Mouse (Mus musculus): ENCODE measurements around the gene Pqlc2. TPM values are rescaled to one million over a fixed set of nuclear protein-coding genes. Genes with fewer than 3 reads are reported as not detected.
A peak's percentile ranks its signal among the peaks of the same experiment; 100 is the strongest.

Gene Pqlc2
- polyA plus RNA-seq, 1 experiment from 2014 or later = 14.4 TPM

DNA sequence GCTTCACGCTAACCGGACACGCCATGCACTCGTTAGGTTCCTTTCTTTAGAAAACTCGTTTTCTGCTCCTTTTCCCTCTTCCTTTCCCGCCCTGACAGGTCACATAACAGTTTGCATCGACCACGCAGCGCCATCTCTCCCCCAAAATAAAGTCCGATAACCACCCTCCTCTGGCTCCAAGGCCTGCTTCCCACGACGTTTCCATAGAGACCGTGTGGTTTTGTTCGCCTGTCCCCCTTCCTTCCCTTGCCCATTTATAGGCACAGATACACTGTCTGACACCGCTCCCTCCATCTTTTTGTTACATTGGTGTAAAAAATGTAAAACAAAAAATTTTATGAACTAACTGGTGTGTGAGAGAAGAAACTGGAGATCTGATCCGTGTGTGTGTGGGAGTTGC is 19.4 kb downstream of the Pqlc2 start:
- Histone ChIP-seq H3K4me2 (ENCODE audit: low read depth, low read length) (no peak overlapping the region), H3K27ac (ENCODE audit: low read length) (no peak overlapping the region), H3K4me1 (ENCODE audit: control insufficient read depth, low read depth, low read length) (no peaks in the 10 kb centered on the region), H3K9me3 (replicated peaks; ENCODE audit: control insufficient read depth, low read length) (no peaks in the 10 kb centered on the region), H3K4me3 (ENCODE audit: low read depth, low read length) (no peak overlapping the region), H3K27me3 (ENCODE audit: control insufficient read depth, insufficient read depth, low read depth, low read length) (no peaks in the 10 kb centered on the region), H3K9ac (ENCODE audit: low read depth, low read length) (no peak overlapping the region), H3K36me3 (ENCODE audit: control insufficient read depth, insufficient read depth) (no peaks in the 10 kb centered on the region; the same call in none of the 2 replicates)
- WGBS (ENCODE audit: insufficient replicate concordance) = 73% methylated on average over 16 of the region's 16 CpGs
- no peak for ATAC-seq (ENCODE audit: low read depth)

DNA sequence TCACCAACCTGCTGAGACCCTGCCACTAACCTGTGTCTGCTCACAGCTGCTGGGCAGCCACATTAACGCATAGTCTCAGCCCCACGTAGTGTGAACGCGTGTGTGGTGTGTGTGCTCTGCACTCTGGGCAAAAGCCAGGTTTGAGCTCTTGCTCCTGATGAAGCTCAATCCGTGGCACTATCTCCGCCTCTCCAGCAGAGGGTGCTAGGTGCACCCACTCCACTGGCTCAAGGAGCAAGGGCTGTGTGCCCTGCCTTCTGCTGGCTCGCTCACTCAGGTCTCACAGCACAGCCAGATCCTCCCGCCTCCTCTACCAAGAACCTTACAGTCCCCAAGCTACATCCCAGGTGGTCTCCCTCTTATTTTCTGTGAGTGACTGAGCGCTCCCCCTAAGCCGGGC is 21.5 kb downstream of the Pqlc2 start:
- WGBS (ENCODE audit: insufficient replicate concordance) = 63% methylated on average over 10 of the region's 10 CpGs
- H3K36me3 ChIP-seq (ENCODE audit: control insufficient read depth, insufficient read depth) = no peaks in the 10 kb centered on the region; the same call in none of the 2 replicates

DNA sequence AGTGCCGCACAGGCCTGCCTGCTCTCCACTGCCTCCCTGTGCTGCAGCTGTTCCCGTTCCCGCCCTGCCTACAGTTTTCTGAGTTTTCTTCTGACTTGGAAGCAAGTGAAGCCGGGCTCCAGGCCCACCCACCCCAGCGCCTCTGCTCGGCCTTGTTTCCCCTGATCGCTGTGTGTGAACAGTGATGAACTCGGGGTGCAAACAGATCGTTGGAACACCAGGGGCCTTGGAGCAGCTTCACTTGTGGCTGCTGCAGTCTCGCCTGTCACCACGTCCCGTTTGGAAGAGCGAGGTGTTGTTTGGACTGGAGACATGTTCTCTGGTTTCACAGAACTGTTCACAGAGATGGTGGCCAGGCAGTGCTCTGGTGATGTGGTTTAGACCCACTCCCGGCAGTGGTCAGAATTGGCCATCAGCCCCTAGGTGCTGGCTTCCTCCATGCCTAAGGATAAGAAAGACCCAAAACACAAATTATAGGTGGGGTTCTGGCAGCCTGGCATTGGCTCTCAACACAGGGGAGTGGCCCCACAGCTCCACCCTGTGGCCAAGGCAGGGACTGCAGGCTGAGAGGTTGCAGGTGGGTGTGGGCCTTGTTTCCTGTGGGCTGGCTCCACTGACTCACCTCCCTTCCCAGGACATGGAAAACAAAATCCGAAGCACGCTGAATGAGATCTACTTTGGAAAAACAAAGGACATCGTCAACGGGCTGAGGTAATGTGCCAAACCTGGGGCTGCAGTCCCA is 23.2 kb downstream of the Pqlc2 start:
- Histone ChIP-seq H3K4me3 (ENCODE audit: low read depth, low read length) (no peak overlapping the region), H3K27me3 (ENCODE audit: control insufficient read depth, insufficient read depth, low read depth, low read length) (no peaks in the 10 kb centered on the region), H3K9ac (ENCODE audit: low read depth, low read length) (no peak overlapping the region), H3K27ac (ENCODE audit: low read length) (no peak overlapping the region), H3K9me3 (replicated peaks; ENCODE audit: control insufficient read depth, low read length) (no peaks in the 10 kb centered on the region), H3K4me2 (ENCODE audit: low read depth, low read length) (no peak overlapping the region), H3K36me3 (ENCODE audit: control insufficient read depth, insufficient read depth) (peaks cover 5% of the 10 kb centered on the region), H3K4me1 (ENCODE audit: control insufficient read depth, low read depth, low read length) (no peaks in the 10 kb centered on the region)
- WGBS (ENCODE audit: insufficient replicate concordance) = 73% methylated on average over 18 of the region's 18 CpGs
- ATAC-seq (ENCODE audit: low read depth) = no peak

More for the DNA sequence above, 21.5 kb downstream of the Pqlc2 start:
- ATAC-seq (ENCODE audit: low read depth) = peak; percentile 30
- Histone ChIP-seq H3K9ac (ENCODE audit: low read depth, low read length) (no peak overlapping the region), H3K4me1 (ENCODE audit: control insufficient read depth, low read depth, low read length) (no peaks in the 10 kb centered on the region), H3K9me3 (replicated peaks; ENCODE audit: control insufficient read depth, low read length) (no peaks in the 10 kb centered on the region), H3K4me2 (ENCODE audit: low read depth, low read length) (no peak overlapping the region), H3K27me3 (ENCODE audit: control insufficient read depth, insufficient read depth, low read depth, low read length) (no peaks in the 10 kb centered on the region), H3K4me3 (ENCODE audit: low read depth, low read length) (no peak overlapping the region), H3K27ac (ENCODE audit: low read length) (no peak overlapping the region)

DNA sequence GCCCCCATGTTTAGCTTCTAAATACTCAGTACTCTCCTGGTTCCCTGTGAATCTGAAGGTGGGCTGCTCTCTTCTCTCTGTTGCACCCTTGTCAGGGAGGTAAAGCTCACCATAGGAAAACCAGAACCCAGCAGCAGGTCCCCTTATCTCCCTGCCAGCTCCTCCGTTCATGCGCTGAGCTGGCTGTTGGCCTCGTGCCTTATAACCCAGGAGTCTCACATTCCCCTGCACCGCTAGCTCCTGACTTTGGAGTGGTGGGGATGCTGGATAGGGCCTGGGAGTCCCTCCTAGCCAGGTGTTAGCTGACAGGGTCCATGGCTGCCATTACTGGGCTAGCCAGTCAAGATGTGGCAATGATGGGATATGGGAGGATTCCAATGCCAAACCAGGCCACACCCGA is 24.3 kb downstream of the Pqlc2 start:
- Histone ChIP-seq H3K4me1 (ENCODE audit: control insufficient read depth, low read depth, low read length) (no peaks in the 10 kb centered on the region), H3K9me3 (replicated peaks; ENCODE audit: control insufficient read depth, low read length) (no peaks in the 10 kb centered on the region), H3K4me3 (ENCODE audit: low read depth, low read length) (no peak overlapping the region), H3K27me3 (ENCODE audit: control insufficient read depth, insufficient read depth, low read depth, low read length) (no peaks in the 10 kb centered on the region), H3K4me2 (ENCODE audit: low read depth, low read length) (no peak overlapping the region), H3K27ac (ENCODE audit: low read length) (no peak overlapping the region), H3K36me3 (ENCODE audit: control insufficient read depth, insufficient read depth) (peaks cover 7% of the 10 kb centered on the region), H3K9ac (ENCODE audit: low read depth, low read length) (no peak overlapping the region)
- ATAC-seq (ENCODE audit: low read depth) = no peak
- 64% methylated on average over 5 of the region's 5 CpGs for WGBS (ENCODE audit: insufficient replicate concordance)

DNA sequence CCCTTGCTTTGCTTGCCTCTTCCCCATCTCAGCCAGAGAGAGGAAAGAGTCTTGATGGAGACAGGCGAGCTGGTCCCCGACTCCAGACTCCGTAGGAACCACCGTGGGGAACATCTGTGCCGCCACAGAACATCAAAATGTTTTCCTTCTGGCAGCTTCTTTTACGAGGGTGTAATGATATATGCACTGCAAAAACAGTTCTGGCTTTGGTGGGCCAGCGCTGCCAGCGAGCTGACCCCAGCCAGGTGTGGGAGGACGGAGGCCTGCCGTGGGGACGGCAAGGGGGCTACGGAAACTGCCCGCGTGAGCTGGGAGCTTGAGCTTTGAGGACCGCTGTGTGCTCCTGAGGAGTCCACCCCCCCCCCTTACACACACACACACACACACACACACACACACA is 25.6 kb downstream of the Pqlc2 start:
- Histone ChIP-seq H3K27me3 (ENCODE audit: control insufficient read depth, insufficient read depth, low read depth, low read length) (no peaks in the 10 kb centered on the region), H3K27ac (ENCODE audit: low read length) (no peak overlapping the region), H3K9ac (ENCODE audit: low read depth, low read length) (no peak overlapping the region), H3K36me3 (ENCODE audit: control insufficient read depth, insufficient read depth) (peaks cover 7% of the 10 kb centered on the region), H3K4me1 (ENCODE audit: control insufficient read depth, low read depth, low read length) (no peaks in the 10 kb centered on the region), H3K4me2 (ENCODE audit: low read depth, low read length) (no peak overlapping the region), H3K9me3 (replicated peaks; ENCODE audit: control insufficient read depth, low read length) (no peaks in the 10 kb centered on the region), H3K4me3 (ENCODE audit: low read depth, low read length) (no peak overlapping the region)
- no peak for ATAC-seq (ENCODE audit: low read depth)
- 86% methylated on average over 15 of the region's 15 CpGs for WGBS (ENCODE audit: insufficient replicate concordance)

DNA sequence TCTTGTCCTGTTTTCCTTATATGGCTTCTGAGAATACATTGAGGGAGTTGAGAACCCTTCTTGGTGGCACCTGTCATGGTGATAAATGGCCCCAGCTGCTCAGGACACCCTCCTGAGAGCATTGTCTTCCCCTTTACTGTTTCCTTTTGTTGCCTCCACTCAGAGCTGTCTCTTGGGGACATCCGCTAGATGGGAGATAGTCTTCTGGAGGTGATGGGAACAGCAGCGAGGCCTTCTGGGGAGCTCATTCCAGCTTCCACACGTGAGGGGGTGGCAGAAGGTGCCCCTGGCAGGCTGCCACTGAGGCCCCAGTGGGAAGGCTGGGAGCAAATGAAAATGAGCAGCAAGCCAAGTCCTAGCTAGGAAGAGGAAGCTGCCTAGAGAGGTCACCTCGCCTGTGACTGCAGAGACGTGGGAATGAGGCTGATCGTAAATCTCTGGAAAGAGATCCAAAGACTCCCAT is 27.5 kb downstream of the Pqlc2 start:
- Histone ChIP-seq H3K27ac (ENCODE audit: low read length) (no peak overlapping the region), H3K4me1 (ENCODE audit: control insufficient read depth, low read depth, low read length) (no peaks in the 10 kb centered on the region), H3K4me2 (ENCODE audit: low read depth, low read length) (no peak overlapping the region), H3K4me3 (ENCODE audit: low read depth, low read length) (no peak overlapping the region), H3K9ac (ENCODE audit: low read depth, low read length) (no peak overlapping the region), H3K36me3 (ENCODE audit: control insufficient read depth, insufficient read depth) (peaks cover 7% of the 10 kb centered on the region), H3K9me3 (replicated peaks; ENCODE audit: control insufficient read depth, low read length) (no peaks in the 10 kb centered on the region), H3K27me3 (ENCODE audit: control insufficient read depth, insufficient read depth, low read depth, low read length) (no peaks in the 10 kb centered on the region)
- no peak for ATAC-seq (ENCODE audit: low read depth)
- 67% methylated on average over 6 of the region's 6 CpGs for WGBS (ENCODE audit: insufficient replicate concordance)

DNA sequence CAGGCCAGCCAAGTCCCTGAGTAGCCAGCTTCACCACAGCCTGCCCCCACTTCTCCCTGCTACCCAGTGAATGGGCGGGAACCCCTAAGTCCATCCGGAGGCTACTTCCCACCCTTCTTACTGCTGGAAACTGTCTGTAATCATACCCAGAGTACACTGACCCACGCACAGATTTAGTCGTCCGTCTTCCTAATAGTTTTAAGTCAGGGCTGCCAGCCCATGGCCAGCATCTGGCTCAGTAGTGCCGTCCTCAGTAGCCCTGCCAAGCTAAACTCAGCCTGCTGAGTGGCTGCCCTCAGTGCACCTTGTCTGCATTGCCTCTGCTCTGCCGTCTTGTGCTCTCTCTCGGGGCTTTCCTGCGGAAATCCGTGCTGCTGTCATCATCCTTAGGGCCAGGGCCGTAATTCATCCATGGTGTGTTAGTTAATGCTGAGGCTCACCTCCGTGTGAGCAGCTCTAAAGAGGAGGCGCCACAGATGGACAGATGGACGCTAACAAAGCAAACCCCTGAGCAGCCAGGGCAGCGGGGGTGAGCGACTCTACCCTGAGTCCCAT is 28.6 kb downstream of the Pqlc2 start:
- H3K27ac ChIP-seq (ENCODE audit: low read length) = no peak overlapping the region
- peaks cover 7% of the 10 kb centered on the region; the same call in 1 of the 2 replicates for H3K36me3 ChIP-seq (ENCODE audit: control insufficient read depth, insufficient read depth)
- WGBS (ENCODE audit: insufficient replicate concordance) = 81% methylated on average over 16 of the region's 16 CpGs

DNA sequence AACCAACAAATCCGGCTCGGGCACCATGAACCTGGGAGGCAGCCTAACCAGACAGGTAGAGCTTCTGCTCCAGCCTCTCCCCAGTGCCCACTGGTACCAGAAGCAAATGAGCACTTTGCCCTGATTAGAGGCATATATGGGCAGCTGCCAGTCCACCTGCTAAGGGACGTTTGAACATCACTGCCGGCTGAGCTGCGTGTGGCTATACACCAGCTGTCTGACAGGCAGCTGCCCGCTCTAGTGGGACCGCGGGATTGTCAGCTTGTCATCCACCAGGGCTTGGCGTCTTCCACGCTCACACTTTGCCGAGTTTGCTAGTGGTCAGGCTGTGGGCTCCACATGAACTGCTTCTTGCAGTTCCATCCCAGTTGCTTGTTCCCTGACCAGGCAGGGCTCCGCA is 30.0 kb downstream of the Pqlc2 start:
- no peaks in the 10 kb centered on the region for H3K9me3 ChIP-seq (replicated peaks; ENCODE audit: control insufficient read depth, low read length)
- 87% methylated on average over 12 of the region's 12 CpGs for WGBS (ENCODE audit: insufficient replicate concordance)
- no peaks in the 10 kb centered on the region for H3K4me1 ChIP-seq (ENCODE audit: control insufficient read depth, low read depth, low read length)
- H3K27ac ChIP-seq (ENCODE audit: low read length) = no peak overlapping the region
- H3K27me3 ChIP-seq (ENCODE audit: control insufficient read depth, insufficient read depth, low read depth, low read length) = no peaks in the 10 kb centered on the region
- no peak for ATAC-seq (ENCODE audit: low read depth)
- H3K36me3 ChIP-seq (ENCODE audit: control insufficient read depth, insufficient read depth) = peaks cover 7% of the 10 kb centered on the region; the same call in 1 of the 2 replicates
- no peak overlapping the region for H3K9ac ChIP-seq (ENCODE audit: low read depth, low read length)
- H3K4me3 ChIP-seq (ENCODE audit: low read depth, low read length) = no peak overlapping the region
- no peak overlapping the region for H3K4me2 ChIP-seq (ENCODE audit: low read depth, low read length)

More for the DNA sequence above, 28.6 kb downstream of the Pqlc2 start:
- Histone ChIP-seq H3K4me2 (ENCODE audit: low read depth, low read length) (no peak overlapping the region), H3K27me3 (ENCODE audit: control insufficient read depth, insufficient read depth, low read depth, low read length) (no peaks in the 10 kb centered on the region), H3K4me1 (ENCODE audit: control insufficient read depth, low read depth, low read length) (no peaks in the 10 kb centered on the region), H3K9ac (ENCODE audit: low read depth, low read length) (no peak overlapping the region), H3K9me3 (replicated peaks; ENCODE audit: control insufficient read depth, low read length) (no peaks in the 10 kb centered on the region), H3K4me3 (ENCODE audit: low read depth, low read length) (no peak overlapping the region)
- ATAC-seq (ENCODE audit: low read depth) = no peak

DNA sequence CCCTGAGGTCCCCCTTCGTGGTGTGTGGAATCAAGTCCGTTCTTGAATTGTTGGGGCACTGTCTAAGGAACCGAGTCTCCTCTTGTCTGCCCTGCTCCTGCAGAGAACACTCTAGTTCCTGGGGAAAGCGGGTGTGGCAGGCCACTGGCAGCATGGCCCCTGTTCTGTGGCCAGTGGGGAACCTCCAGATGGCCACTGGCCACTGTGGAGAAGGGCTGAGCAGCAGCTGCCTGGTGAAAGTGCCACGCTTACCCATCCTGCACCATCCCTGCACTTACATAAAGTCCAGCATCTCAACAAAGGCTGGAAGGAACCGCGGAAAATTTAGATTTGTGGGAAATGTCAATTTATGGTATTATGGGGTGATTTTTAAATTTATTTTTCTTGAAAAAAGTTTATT is 34.1 kb downstream of the Pqlc2 start:
- no peaks in the 10 kb centered on the region for H3K9me3 ChIP-seq (replicated peaks; ENCODE audit: control insufficient read depth, low read length)
- H3K36me3 ChIP-seq (ENCODE audit: control insufficient read depth, insufficient read depth) = no peaks in the 10 kb centered on the region
- H3K27ac ChIP-seq (ENCODE audit: low read length) = no peak overlapping the region
- H3K27me3 ChIP-seq (ENCODE audit: control insufficient read depth, insufficient read depth, low read depth, low read length) = no peaks in the 10 kb centered on the region
- 80% methylated on average over 7 of the region's 7 CpGs for WGBS (ENCODE audit: insufficient replicate concordance)
- ATAC-seq (ENCODE audit: low read depth) = no peak
- no peak overlapping the region for H3K4me3 ChIP-seq (ENCODE audit: low read depth, low read length)
- H3K9ac ChIP-seq (ENCODE audit: low read depth, low read length) = no peak overlapping the region
- no peak overlapping the region for H3K4me2 ChIP-seq (ENCODE audit: low read depth, low read length)
- H3K4me1 ChIP-seq (ENCODE audit: control insufficient read depth, low read depth, low read length) = no peaks in the 10 kb centered on the region

Measured in liver, embryonic 16.5 days (tissue).